Mouse (Mus musculus): ENCODE data around the gene Pcnx3.

- TF ChIP-seq MAX (IDR thresholded peaks at IDR 0.05; ENCODE audit: low read length), result no peak
- TF ChIP-seq JUND (conservative IDR thresholded peaks at IDR 0.05; ENCODE audit: low read depth, low read length), result no peak
- no peak for TF ChIP-seq CTCF (conservative IDR thresholded peaks at IDR 0.05 in 1 of 2, IDR thresholded peaks at IDR 0.05 in 1 of 2; ENCODE audit: low read depth in 2 of 2, low read length in 2 of 2)
- no peak for TF ChIP-seq TBP (conservative IDR thresholded peaks at IDR 0.05; ENCODE audit: low read depth, low read length)
- TF ChIP-seq ETS1 (conservative IDR thresholded peaks at IDR 0.05; ENCODE audit: low read depth, low read length), result no peak
- no peak for TF ChIP-seq ELF1 (IDR thresholded peaks at IDR 0.05; ENCODE audit: low read depth, low read length)
- TF ChIP-seq ZNF384 (IDR thresholded peaks at IDR 0.05; ENCODE audit: low read depth, low read length), result no peak
- TF ChIP-seq POLR2A (IDR thresholded peaks at IDR 0.05; ENCODE audit: low read depth, low read length), result no peak
- no peak for TF ChIP-seq EP300 (IDR thresholded peaks at IDR 0.05; ENCODE audit: low read length)
- no peak for TF ChIP-seq MEF2A (IDR thresholded peaks at IDR 0.05; ENCODE audit: borderline replicate concordance, low read depth, low read length)
- no peak for TF ChIP-seq RCOR1 (conservative IDR thresholded peaks at IDR 0.05; ENCODE audit: low read depth, low read length)
Measured at GRCm38 (mm10) chr19:5716955-5717354, 28.2 kb upstream of the Pcnx3 start.
